Mouse (Mus musculus) thymus, postnatal 0 days (tissue): ENCODE results near the gene Hsd17b2. TPM values are rescaled to one million over a fixed set of nuclear protein-coding genes. Genes with fewer than 3 reads are reported as not detected.

Experiments used
- DNase-seq: peaks from one replicate; pipeline ENCODE4 v3.0.0-alpha.2; 2015; ENCODE audit warnings: low spot score
- polyA plus RNA-seq: library from polyadenylated mRNA; unstranded; fragments of >200 nt; fragmentation: Nextera tagmentation; extraction: Ambion mirVana; gene quantifications from 2 replicates; pipeline ENCODE4 v1.2.1, GENCODE M21; 2015

Gene Hsd17b2
- polyA plus RNA-seq, 1 experiment from 2014 or later: 0.49 TPM

- DNase-seq: no peak
These were observed 69.6 kb downstream of the Hsd17b2 start for GRCm38 (mm10) chr8:117771115-117771836.

GRCm38 (mm10) chr8:117772126-117772525, 70.4 kb downstream of the Hsd17b2 start:
- peak; percentile 61 for DNase-seq

GRCm38 (mm10) chr8:117772597-117772996, 70.9 kb downstream of the Hsd17b2 start:
- peak; percentile 46 for DNase-seq

- DNase-seq: no peak
These were observed 73.9 kb downstream of the Hsd17b2 start for GRCm38 (mm10) chr8:117775626-117776025.

- DNase-seq: peak; percentile 9
These were observed 74.4 kb downstream of the Hsd17b2 start for GRCm38 (mm10) chr8:117776075-117776474.

- no peak for DNase-seq
These were observed 77.0 kb downstream of the Hsd17b2 start for GRCm38 (mm10) chr8:117778531-117779322.

- DNase-seq: no peak
These were observed 77.6 kb downstream of the Hsd17b2 start for GRCm38 (mm10) chr8:117779344-117779743.

- DNase-seq: no peak
These were observed 79.8 kb downstream of the Hsd17b2 start for GRCm38 (mm10) chr8:117781375-117782129.

- no peak for DNase-seq
These were observed 81.3 kb downstream of the Hsd17b2 start for GRCm38 (mm10) chr8:117783021-117783420.

- no peak for DNase-seq
These were observed 84.7 kb downstream of the Hsd17b2 start for GRCm38 (mm10) chr8:117786428-117786827.

GRCm38 (mm10) chr8:117792616-117793144, 91.0 kb downstream of the Hsd17b2 start:
- DNase-seq: no peak

GRCm38 (mm10) chr8:117794581-117794980, 92.9 kb downstream of the Hsd17b2 start:
- no peak for DNase-seq

- DNase-seq: no peak
These were observed 94.8 kb downstream of the Hsd17b2 start for GRCm38 (mm10) chr8:117796464-117796863.

- DNase-seq: no peak
These were observed 96.4 kb downstream of the Hsd17b2 start for GRCm38 (mm10) chr8:117798066-117798465.

- peak; percentile 99 for DNase-seq
These were observed 100.0 kb downstream of the Hsd17b2 start, which contains the start of gene Mphosph6 for GRCm38 (mm10) chr8:117801443-117802298. TSS of gene Mphosph6 (minus strand) at chr8:117801943.

GRCm38 (mm10) chr8:117802299-117802689, 100.6 kb downstream of the Hsd17b2 start:
- no peak for DNase-seq

GRCm38 (mm10) chr8:117805419-117805818, 103.7 kb downstream of the Hsd17b2 start:
- no peak for DNase-seq
